Mouse (Mus musculus): Measurements from ENCODE around the gene Tead1. TPM values are rescaled to one million over a fixed set of nuclear protein-coding genes. Genes with fewer than 3 reads are reported as not detected.

Gene Tead1
- total RNA-seq, 4 experiments from 2014 or later, result 12.3 to 13.5 (median 12.6) TPM

- no peak for DNase-seq (ENCODE audit: low spot score in 2 of 2)
Measured at GRCm38 (mm10) chr7:112813163-112813562, 134.0 kb downstream of the Tead1 start.

GRCm38 (mm10) chr7:112813731-112814306 is 134.7 kb downstream of the Tead1 start:
- DNase-seq (ENCODE audit: low spot score in 2 of 2), result no peak

- no peak for DNase-seq (ENCODE audit: low spot score in 2 of 2)
Measured at GRCm38 (mm10) chr7:112816016-112816415, 136.9 kb downstream of the Tead1 start.

- no peak for DNase-seq (ENCODE audit: low spot score in 2 of 2)
Measured at GRCm38 (mm10) chr7:112819833-112820232, 140.7 kb downstream of the Tead1 start.

- DNase-seq (ENCODE audit: low spot score in 2 of 2), result no peak
Measured at GRCm38 (mm10) chr7:112822879-112823278, 143.8 kb downstream of the Tead1 start.

- peak in 1 of 2 experiments; percentile 46 for DNase-seq (ENCODE audit: low spot score in 2 of 2)
Measured at GRCm38 (mm10) chr7:112823621-112824020, 144.5 kb downstream of the Tead1 start.

- no peak for DNase-seq (ENCODE audit: low spot score in 2 of 2)
Measured at GRCm38 (mm10) chr7:112825339-112825781, 146.2 kb downstream of the Tead1 start.

- DNase-seq (ENCODE audit: low spot score in 2 of 2), result peak in 1 of 2 experiments; percentile 53
Measured at GRCm38 (mm10) chr7:112826114-112826911, 147.2 kb downstream of the Tead1 start.

- DNase-seq (ENCODE audit: low spot score in 2 of 2), result no peak
Measured at GRCm38 (mm10) chr7:112828016-112828695, 149.0 kb downstream of the Tead1 start.

GRCm38 (mm10) chr7:112828696-112829022 is 149.5 kb downstream of the Tead1 start:
- no peak for DNase-seq (ENCODE audit: low spot score in 2 of 2)

- DNase-seq (ENCODE audit: low spot score in 2 of 2), result no peak
Measured at GRCm38 (mm10) chr7:112830946-112831345, 151.8 kb downstream of the Tead1 start.

- no peak for DNase-seq (ENCODE audit: low spot score in 2 of 2)
Measured at GRCm38 (mm10) chr7:112831446-112831845, 152.3 kb downstream of the Tead1 start.

- DNase-seq (ENCODE audit: low spot score in 2 of 2), result no peak
Measured at GRCm38 (mm10) chr7:112833132-112833531, 154.0 kb downstream of the Tead1 start.

- DNase-seq (ENCODE audit: low spot score in 2 of 2), result no peak
Measured at GRCm38 (mm10) chr7:112836076-112836475, 157.0 kb downstream of the Tead1 start.

GRCm38 (mm10) chr7:112838131-112838530 is 159.0 kb downstream of the Tead1 start:
- no peak for DNase-seq (ENCODE audit: low spot score in 2 of 2)

GRCm38 (mm10) chr7:112840351-112840750 is 161.2 kb downstream of the Tead1 start:
- no peak for DNase-seq (ENCODE audit: low spot score in 2 of 2)

GRCm38 (mm10) chr7:112840890-112841289 is 161.8 kb downstream of the Tead1 start:
- no peak for DNase-seq (ENCODE audit: low spot score in 2 of 2)

- DNase-seq (ENCODE audit: low spot score in 2 of 2), result no peak
Measured at GRCm38 (mm10) chr7:112841484-112841883, 162.4 kb downstream of the Tead1 start.

- DNase-seq (ENCODE audit: low spot score in 2 of 2), result no peak
Measured at GRCm38 (mm10) chr7:112841886-112842285, 162.8 kb downstream of the Tead1 start.

GRCm38 (mm10) chr7:112851281-112851744 is 172.2 kb downstream of the Tead1 start:
- DNase-seq (ENCODE audit: low spot score in 2 of 2), result no peak

- DNase-seq (ENCODE audit: low spot score in 2 of 2), result no peak
Measured at GRCm38 (mm10) chr7:112852149-112852839, 173.2 kb downstream of the Tead1 start.

- no peak for DNase-seq (ENCODE audit: low spot score in 2 of 2)
Measured at GRCm38 (mm10) chr7:112853857-112854256, 174.7 kb downstream of the Tead1 start.

All from left cerebral cortex, adult 8-10 months (tissue).